Mouse (Mus musculus): ENCODE data around the gene Rabggtb. TPM values are rescaled to one million over a fixed set of nuclear protein-coding genes. Genes with fewer than 3 reads are reported as not detected.

Rabggtb gene
- total RNA-seq, 1 experiment from 2014 or later, result 147 TPM

DNA sequence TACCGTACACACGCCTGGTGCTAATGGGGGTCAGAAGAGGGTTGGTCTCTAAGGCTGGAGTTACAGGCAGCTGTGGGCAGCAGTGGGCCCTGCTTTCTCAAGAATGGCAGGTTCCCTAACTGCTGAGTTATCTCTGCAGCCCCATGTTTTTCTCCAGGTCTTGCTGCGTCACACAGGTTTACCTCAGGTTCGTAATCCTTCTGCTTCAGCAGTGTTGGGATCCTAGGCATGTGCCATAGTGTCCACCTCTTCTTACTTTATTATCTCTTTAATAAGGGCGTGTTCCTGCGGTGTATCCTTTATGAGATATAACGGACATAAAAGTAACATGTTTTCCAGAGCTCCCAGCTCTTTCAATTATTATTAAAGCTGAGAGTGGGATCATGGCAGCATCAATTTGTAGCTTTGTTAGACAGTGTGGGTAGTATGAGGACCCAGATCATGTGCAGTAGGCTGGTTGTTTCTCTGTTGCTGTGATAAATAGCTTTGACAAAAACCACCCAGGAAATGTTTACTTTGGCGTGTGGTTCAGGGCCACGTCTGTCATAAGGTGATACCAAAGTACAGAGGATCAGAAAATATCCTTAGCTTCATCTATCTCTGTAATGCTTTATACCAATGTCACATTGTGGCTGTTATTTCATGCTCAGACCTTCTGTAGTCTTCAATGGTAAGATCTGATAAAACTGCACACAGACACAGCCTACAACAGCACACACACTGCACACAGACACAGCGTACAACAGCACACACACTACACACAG lies 8.5 kb upstream of the Rabggtb start:
- ATAC-seq (replicated peaks; ENCODE audit: low read depth, poor library complexity, severe bottlenecking), result peak; percentile 36; the same call in 1 of the 2 replicates

- ATAC-seq (replicated peaks; ENCODE audit: low read depth, poor library complexity, severe bottlenecking), result no peak
These were observed 4.4 kb upstream of the Rabggtb start for GRCm38 (mm10) chr3:153917200-153917599.

- ATAC-seq (replicated peaks; ENCODE audit: low read depth, poor library complexity, severe bottlenecking), result 0 out of 2 replicates have a peak, but pooled peaks have one; percentile 3
These were observed 868 bp upstream of the Rabggtb start for GRCm38 (mm10) chr3:153913510-153914243.

- no peak for ATAC-seq (replicated peaks; ENCODE audit: low read depth, poor library complexity, severe bottlenecking)
These were observed 848 bp downstream of the Rabggtb start for GRCm38 (mm10) chr3:153911882-153912440.

DNA sequence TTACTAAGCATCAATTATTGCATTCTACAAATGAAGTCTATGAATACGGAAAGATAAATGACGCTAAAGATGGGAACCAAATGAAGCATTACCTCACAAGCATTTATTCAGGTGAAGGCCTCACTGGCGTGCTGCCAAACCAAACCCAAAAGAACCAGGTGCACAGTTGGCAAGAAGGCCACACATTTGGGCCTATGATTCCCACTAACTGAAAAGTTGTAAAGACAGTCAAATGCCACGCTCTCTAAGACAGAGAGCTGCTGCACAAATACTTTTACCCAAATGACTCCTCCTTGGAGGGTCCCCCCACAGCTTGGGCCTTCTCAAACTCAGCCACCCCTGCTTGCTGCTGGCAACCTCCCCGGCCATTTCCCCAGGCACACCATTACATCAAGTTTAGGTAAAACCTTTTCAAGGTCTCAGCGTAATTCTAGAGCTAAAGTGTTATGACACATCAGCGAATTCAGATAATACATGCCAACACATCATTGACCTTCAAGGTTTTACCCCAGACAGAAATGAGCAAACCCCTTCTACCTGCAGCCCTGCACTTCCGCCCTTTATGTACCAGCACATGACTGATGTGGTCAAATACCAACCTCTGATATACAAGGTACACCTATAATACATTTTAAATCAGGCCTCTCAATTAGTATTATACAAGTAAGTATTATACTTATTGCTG lies 1.5 kb downstream of the Rabggtb start:
- ATAC-seq (replicated peaks; ENCODE audit: low read depth, poor library complexity, severe bottlenecking), result no peak

GRCm38 (mm10) chr3:153910489-153910888 lies 2.3 kb downstream of the Rabggtb start:
- ATAC-seq (replicated peaks; ENCODE audit: low read depth, poor library complexity, severe bottlenecking), result no peak

DNA sequence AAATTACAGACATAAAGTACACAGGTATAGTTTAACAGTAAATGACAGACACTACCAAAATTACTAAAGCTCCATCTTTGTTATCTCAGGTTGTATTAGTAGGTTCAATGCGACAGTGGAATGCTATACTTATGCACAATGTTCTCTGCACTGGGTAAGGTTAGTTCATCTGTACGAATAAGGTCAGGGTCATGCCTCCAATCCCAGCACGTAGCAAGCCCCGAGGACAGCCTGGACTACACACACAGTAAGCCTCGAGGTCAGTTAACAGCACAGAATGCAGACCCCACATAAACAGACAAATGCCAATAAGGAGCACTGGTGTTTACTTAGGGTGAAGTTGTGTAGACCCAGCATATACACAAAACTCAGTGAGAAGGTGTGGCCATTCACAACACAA lies 3.9 kb downstream of the Rabggtb start:
- ATAC-seq (replicated peaks; ENCODE audit: low read depth, poor library complexity, severe bottlenecking), result no peak

- no peak for ATAC-seq (replicated peaks; ENCODE audit: low read depth, poor library complexity, severe bottlenecking)
These were observed 6.5 kb downstream of the Rabggtb start, which contains the start of gene Msh4 for GRCm38 (mm10) chr3:153906136-153906871. Msh4 (minus strand) TSS chr3:153906138.

DNA sequence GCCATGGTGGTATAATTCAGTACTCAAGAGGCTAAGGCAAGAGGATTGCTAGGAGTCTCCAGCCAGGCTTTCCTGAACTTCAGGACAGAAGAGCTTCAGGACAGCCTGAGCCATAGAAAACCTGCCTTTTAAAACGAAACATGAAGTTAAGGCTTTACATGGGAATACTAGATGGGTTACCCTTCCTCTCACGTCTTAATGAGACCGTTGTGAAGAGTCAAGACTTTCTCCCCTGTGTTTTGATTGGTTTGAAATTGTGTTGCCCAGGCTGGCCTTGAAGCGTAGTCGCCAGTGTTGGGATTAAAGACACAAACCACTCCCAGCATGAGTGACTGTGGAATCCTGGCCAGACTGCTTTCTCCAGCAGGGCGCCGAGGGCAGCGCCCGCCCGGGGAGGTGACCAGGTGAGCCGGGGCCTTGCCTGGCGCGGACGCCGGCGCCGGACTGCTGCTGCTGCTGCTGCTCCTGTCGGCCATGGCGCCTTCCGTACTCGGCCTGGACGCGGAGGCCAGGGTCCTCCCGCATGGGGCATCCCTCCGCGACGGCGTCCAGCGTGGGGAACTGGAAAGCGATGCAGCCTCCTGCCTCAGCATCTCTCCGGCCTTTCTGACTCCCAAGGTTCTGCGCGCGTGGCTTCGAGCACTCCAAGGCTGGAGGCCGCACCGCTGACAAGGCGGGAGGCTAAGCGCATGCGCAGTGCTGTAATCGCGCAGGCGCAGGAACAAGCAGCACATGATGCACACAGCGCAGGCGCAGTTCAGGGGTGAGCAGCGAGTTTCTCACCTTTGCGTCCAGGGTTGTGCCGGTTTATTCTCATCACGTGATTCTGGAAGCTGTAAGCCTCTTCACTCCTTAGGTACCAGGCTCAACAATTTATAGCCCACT lies 7.3 kb downstream of the Rabggtb start:
- ATAC-seq (replicated peaks; ENCODE audit: low read depth, poor library complexity, severe bottlenecking), result no peak

- ATAC-seq (replicated peaks; ENCODE audit: low read depth, poor library complexity, severe bottlenecking), result peak; percentile 80
These were observed 8.2 kb downstream of the Rabggtb start for GRCm38 (mm10) chr3:153904586-153904985.

- no peak for ATAC-seq (replicated peaks; ENCODE audit: low read depth, poor library complexity, severe bottlenecking)
These were observed 10.2 kb downstream of the Rabggtb start for GRCm38 (mm10) chr3:153902595-153902994.

DNA sequence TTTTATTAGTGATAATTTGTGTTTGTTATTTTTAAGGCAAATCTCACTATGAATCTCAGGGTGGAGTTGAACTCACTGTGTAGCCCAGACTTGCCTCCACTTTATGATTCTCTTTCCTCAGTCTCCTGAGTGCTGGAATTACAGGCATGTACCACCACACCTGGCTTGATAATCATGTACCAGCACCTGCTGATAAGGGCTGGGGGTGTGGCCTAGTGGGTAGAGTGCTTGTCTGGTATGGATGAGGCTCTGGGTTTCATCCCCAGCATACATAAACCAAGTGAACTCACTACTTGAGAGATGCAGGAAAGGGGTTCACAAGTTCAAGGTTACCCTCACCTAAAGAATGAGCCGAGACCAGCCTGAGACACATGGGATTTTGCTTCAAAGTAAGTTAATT lies 10.9 kb downstream of the Rabggtb start:
- ATAC-seq (replicated peaks; ENCODE audit: low read depth, poor library complexity, severe bottlenecking), result no peak

DNA sequence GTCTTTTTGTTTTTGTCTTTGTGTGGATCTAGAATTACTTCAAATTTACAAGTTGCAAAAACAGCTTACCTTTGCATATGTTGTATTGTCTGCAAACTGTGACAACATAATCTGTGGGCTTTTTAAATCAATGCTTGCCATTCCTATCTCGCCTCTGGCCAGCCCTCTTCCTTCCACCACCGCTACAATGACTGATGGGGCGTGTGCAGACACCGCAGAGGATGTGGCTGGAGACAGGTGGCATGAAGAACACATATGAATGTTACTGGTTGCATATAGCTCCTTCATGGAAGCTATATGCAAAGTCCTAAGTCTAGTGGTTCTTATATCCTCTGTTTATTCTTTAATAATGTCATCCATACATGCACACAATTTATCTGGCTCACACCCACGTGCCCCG lies 15.6 kb downstream of the Rabggtb start:
- ATAC-seq (replicated peaks; ENCODE audit: low read depth, poor library complexity, severe bottlenecking), result peak; percentile 67

DNA sequence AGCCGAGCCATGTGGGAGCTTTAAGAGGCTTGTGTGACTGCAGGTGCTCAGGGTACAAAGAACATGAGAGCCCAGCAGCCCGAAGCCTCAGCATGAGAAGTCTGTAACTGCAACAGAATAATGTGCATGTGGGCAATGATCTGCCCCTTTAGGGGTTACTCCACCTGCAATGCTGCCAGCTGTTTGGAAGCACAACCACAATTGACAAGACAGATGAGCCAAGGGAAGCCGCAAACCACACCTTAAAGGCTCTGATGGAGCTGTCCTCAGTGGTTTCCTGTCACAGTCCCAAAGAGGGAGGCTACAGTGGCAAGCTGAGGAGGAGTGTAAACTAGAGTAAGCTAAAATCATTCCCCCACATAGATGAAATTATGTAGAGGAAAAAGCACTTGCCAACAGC lies 17.4 kb downstream of the Rabggtb start:
- peak; percentile 95 for ATAC-seq (replicated peaks; ENCODE audit: low read depth, poor library complexity, severe bottlenecking)

DNA sequence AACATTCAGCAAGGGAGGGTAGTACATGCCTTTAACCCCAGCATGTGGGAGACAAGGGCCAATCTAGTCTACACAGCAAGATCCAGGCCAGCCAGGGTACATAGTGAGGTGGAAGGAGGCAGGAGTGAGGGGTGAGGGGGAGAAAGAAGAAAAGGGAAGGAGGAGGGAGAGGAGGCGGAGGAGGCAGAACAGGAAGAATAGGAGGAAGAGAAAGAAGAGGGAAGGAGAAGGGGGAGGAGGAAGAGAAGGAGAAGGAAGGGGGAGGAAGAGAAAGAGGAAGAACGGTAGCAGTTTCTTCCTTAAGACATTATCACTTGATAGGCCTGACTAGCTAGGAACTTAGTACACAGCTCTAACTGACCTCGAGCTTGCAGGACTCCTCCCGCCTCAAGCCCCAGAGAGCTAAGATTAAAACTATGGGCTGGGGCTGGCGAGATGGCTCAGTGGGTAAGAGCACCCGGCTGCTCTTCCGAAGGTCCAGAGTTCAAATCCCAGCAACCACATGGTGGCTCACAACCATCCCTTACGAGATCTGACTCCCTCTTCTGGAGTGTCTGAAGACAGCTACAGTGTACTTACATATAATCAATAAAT lies 23.5 kb downstream of the Rabggtb start:
- ATAC-seq (replicated peaks; ENCODE audit: low read depth, poor library complexity, severe bottlenecking), result peak; percentile 71

GRCm38 (mm10) chr3:153888141-153888540 lies 24.7 kb downstream of the Rabggtb start:
- ATAC-seq (replicated peaks; ENCODE audit: low read depth, poor library complexity, severe bottlenecking), result 0 out of 2 replicates have a peak, but pooled peaks have one; percentile 46

DNA sequence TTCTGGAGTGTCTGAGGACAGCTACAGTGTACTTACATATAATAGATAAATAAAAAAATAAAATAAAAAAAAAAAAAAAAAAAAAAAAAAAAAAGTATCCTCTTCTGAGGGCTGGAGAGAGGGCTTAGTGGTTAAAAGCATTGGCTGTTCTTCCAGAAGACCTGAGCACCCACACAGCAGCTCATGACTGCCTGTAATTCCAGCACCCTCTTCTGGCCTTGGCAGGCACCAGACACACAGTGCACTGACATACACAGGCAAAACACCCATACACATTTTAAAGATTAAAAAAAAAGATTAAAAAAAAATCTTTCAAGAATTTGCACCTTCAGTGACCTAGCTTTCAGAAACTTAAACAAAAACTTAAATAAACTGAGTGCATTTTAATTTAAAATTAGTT lies 26.5 kb downstream of the Rabggtb start:
- peak; percentile 58; the same call in 1 of the 2 replicates for ATAC-seq (replicated peaks; ENCODE audit: low read depth, poor library complexity, severe bottlenecking)

DNA sequence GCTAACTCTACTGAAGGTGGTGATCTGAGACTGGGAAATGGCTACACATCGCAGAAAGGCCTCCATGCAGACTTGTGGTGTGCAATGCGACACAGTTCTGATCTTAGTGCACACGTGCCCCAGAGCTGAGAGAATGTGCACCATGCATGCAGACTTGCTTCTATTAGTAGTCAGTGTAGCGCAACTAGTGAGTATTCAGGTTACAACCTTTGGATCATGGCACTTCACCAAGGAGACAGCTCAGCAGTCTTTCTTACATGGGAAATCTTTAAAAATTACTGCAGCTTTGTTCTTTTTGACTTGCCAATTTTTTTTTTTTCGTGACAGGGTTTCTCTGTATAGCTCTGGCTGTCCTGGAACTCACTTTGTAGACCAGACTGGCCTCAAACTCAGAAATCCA lies 41.4 kb downstream of the Rabggtb start:
- no peak for ATAC-seq (replicated peaks; ENCODE audit: low read depth, poor library complexity, severe bottlenecking)

Measured in common myeloid progenitor, adult 5-6 weeks (primary cell).